Mouse (Mus musculus): ENCODE results near the gene Ggta1. TPM values are rescaled to one million over a fixed set of nuclear protein-coding genes. Genes with fewer than 3 reads are reported as not detected.

Gene Ggta1
- polyA plus RNA-seq, 1 experiment from 2014 or later: 18.6 TPM

GRCm38 (mm10) chr2:35505519-35506286 is 42.7 kb upstream of the Ggta1 start:
- no peak for ATAC-seq (replicated peaks; ENCODE audit: low FRiP score)
- peaks cover 71% of the 10 kb centered on the region for H3K4me1 ChIP-seq (replicated peaks; ENCODE audit: control insufficient read depth, insufficient read depth, low read length)
- no peak overlapping the region for H3K4me3 ChIP-seq (ENCODE audit: low read depth, low read length)
- 37% methylated on average over 6 of the region's 6 CpGs for WGBS
- no peaks in the 10 kb centered on the region for H3K36me3 ChIP-seq (ENCODE audit: control insufficient read depth, insufficient read depth, low read length)
- peak overlapping the region; percentile 66 for H3K4me2 ChIP-seq
- no peaks in the 10 kb centered on the region for H3K27me3 ChIP-seq (replicated peaks; ENCODE audit: control insufficient read depth, insufficient read depth, low read length)
- no peaks in the 10 kb centered on the region for H3K9me3 ChIP-seq (ENCODE audit: control insufficient read depth, low read length)
- no peak for DNase-seq (ENCODE audit: low spot score)
- H3K9ac ChIP-seq (ENCODE audit: low read depth, low read length): peak overlapping the region; percentile 26; the same call in 1 of the 2 replicates
- H3K27ac ChIP-seq (ENCODE audit: low read depth, low read length): peak overlapping the region; percentile 94

GRCm38 (mm10) chr2:35504417-35504776 is 41.4 kb upstream of the Ggta1 start:
- H3K27ac ChIP-seq (ENCODE audit: low read depth, low read length): peak overlapping the region; percentile 94
- H3K4me3 ChIP-seq (ENCODE audit: low read depth, low read length): no peak overlapping the region
- no peaks in the 10 kb centered on the region for H3K27me3 ChIP-seq (replicated peaks; ENCODE audit: control insufficient read depth, insufficient read depth, low read length)
- peak overlapping the region; percentile 44 for H3K4me2 ChIP-seq
- ATAC-seq (replicated peaks; ENCODE audit: low FRiP score): no peak
- H3K36me3 ChIP-seq (ENCODE audit: control insufficient read depth, insufficient read depth, low read length): no peaks in the 10 kb centered on the region
- H3K4me1 ChIP-seq (replicated peaks; ENCODE audit: control insufficient read depth, insufficient read depth, low read length): peaks cover 75% of the 10 kb centered on the region
- no peaks in the 10 kb centered on the region for H3K9me3 ChIP-seq (ENCODE audit: control insufficient read depth, low read length)
- peak overlapping the region; percentile 47 for H3K9ac ChIP-seq (ENCODE audit: low read depth, low read length)
- WGBS: 22% methylated on average over 7 of the region's 7 CpGs
- no peak for DNase-seq (ENCODE audit: low spot score)

- Histone ChIP-seq H3K27me3 (replicated peaks; ENCODE audit: control insufficient read depth, insufficient read depth, low read length) (no peaks in the 10 kb centered on the region), H3K9ac (ENCODE audit: low read depth, low read length) (peak overlapping the region; percentile 47), H3K27ac (ENCODE audit: low read depth, low read length) (peak overlapping the region; percentile 94), H3K4me1 (replicated peaks; ENCODE audit: control insufficient read depth, insufficient read depth, low read length) (peaks cover 72% of the 10 kb centered on the region), H3K36me3 (ENCODE audit: control insufficient read depth, insufficient read depth, low read length) (no peaks in the 10 kb centered on the region), H3K4me2 (peak overlapping the region; percentile 44), H3K9me3 (ENCODE audit: control insufficient read depth, low read length) (no peaks in the 10 kb centered on the region), H3K4me3 (ENCODE audit: low read depth, low read length) (no peak overlapping the region)
- DNase-seq (ENCODE audit: low spot score) (peak; percentile 52), ATAC-seq (replicated peaks; ENCODE audit: low FRiP score) (peak; percentile 48)
- WGBS: 16% methylated on average over 8 of the region's 8 CpGs
Observed at GRCm38 (mm10) chr2:35503723-35504416, 40.8 kb upstream of the Ggta1 start.

- H3K4me1 ChIP-seq (replicated peaks; ENCODE audit: control insufficient read depth, insufficient read depth, low read length): peaks cover 66% of the 10 kb centered on the region
- 69% methylated on average over 12 of the region's 12 CpGs for WGBS
- H3K36me3 ChIP-seq (ENCODE audit: control insufficient read depth, insufficient read depth, low read length): no peaks in the 10 kb centered on the region
- H3K27me3 ChIP-seq (replicated peaks; ENCODE audit: control insufficient read depth, insufficient read depth, low read length): no peaks in the 10 kb centered on the region
- DNase-seq (ENCODE audit: low spot score) (no peak), ATAC-seq (replicated peaks; ENCODE audit: low FRiP score) (no peak)
- no peaks in the 10 kb centered on the region for H3K9me3 ChIP-seq (ENCODE audit: control insufficient read depth, low read length)
- peak overlapping the region; percentile 44 for H3K4me2 ChIP-seq
- H3K27ac ChIP-seq (ENCODE audit: low read depth, low read length): peak overlapping the region; percentile 94
- peak overlapping the region; percentile 47 for H3K9ac ChIP-seq (ENCODE audit: low read depth, low read length)
- no peak overlapping the region for H3K4me3 ChIP-seq (ENCODE audit: low read depth, low read length)
Observed at GRCm38 (mm10) chr2:35503021-35503722, 40.1 kb upstream of the Ggta1 start.

- Histone ChIP-seq H3K4me2 (peak overlapping the region; percentile 44; the same call in 1 of the 2 replicates), H3K9ac (ENCODE audit: low read depth, low read length) (no peak overlapping the region), H3K27me3 (replicated peaks; ENCODE audit: control insufficient read depth, insufficient read depth, low read length) (no peaks in the 10 kb centered on the region), H3K4me3 (ENCODE audit: low read depth, low read length) (no peak overlapping the region), H3K4me1 (replicated peaks; ENCODE audit: control insufficient read depth, insufficient read depth, low read length) (peaks cover 65% of the 10 kb centered on the region), H3K27ac (ENCODE audit: low read depth, low read length) (peak overlapping the region; percentile 94), H3K9me3 (ENCODE audit: control insufficient read depth, low read length) (no peaks in the 10 kb centered on the region), H3K36me3 (ENCODE audit: control insufficient read depth, insufficient read depth, low read length) (no peaks in the 10 kb centered on the region)
- no peak for DNase-seq (ENCODE audit: low spot score)
- no peak for ATAC-seq (replicated peaks; ENCODE audit: low FRiP score)
- 51% methylated on average over 3 of the region's 3 CpGs for WGBS
Observed at GRCm38 (mm10) chr2:35502561-35502960, 39.5 kb upstream of the Ggta1 start.

- WGBS: 44% methylated on average over 7 of the region's 7 CpGs
- no peak overlapping the region for H3K9ac ChIP-seq (ENCODE audit: low read depth, low read length)
- no peak overlapping the region for H3K27ac ChIP-seq (ENCODE audit: low read depth, low read length)
- H3K27me3 ChIP-seq (replicated peaks; ENCODE audit: control insufficient read depth, insufficient read depth, low read length): no peaks in the 10 kb centered on the region
- 0 out of 2 replicates have a peak overlapping the region, but pooled peaks have one; percentile 16 for H3K4me2 ChIP-seq
- ATAC-seq (replicated peaks; ENCODE audit: low FRiP score) (peak; percentile 78), DNase-seq (ENCODE audit: low spot score) (no peak)
- H3K9me3 ChIP-seq (ENCODE audit: control insufficient read depth, low read length): no peaks in the 10 kb centered on the region
- no peaks in the 10 kb centered on the region for H3K36me3 ChIP-seq (ENCODE audit: control insufficient read depth, insufficient read depth, low read length)
- H3K4me3 ChIP-seq (ENCODE audit: low read depth, low read length): no peak overlapping the region
- H3K4me1 ChIP-seq (replicated peaks; ENCODE audit: control insufficient read depth, insufficient read depth, low read length): peaks cover 40% of the 10 kb centered on the region
Observed at GRCm38 (mm10) chr2:35499474-35499873, 36.4 kb upstream of the Ggta1 start.

GRCm38 (mm10) chr2:35498961-35499360 is 35.9 kb upstream of the Ggta1 start:
- H3K9ac ChIP-seq (ENCODE audit: low read depth, low read length): no peak overlapping the region
- no peak overlapping the region for H3K4me3 ChIP-seq (ENCODE audit: low read depth, low read length)
- H3K27me3 ChIP-seq (replicated peaks; ENCODE audit: control insufficient read depth, insufficient read depth, low read length): no peaks in the 10 kb centered on the region
- DNase-seq (ENCODE audit: low spot score): no peak
- WGBS: 75% methylated on average over 3 of the region's 3 CpGs
- no peak for ATAC-seq (replicated peaks; ENCODE audit: low FRiP score)
- no peak overlapping the region for H3K27ac ChIP-seq (ENCODE audit: low read depth, low read length)
- no peaks in the 10 kb centered on the region for H3K9me3 ChIP-seq (ENCODE audit: control insufficient read depth, low read length)
- H3K4me2 ChIP-seq: no peak overlapping the region
- peaks cover 36% of the 10 kb centered on the region for H3K4me1 ChIP-seq (replicated peaks; ENCODE audit: control insufficient read depth, insufficient read depth, low read length)
- H3K36me3 ChIP-seq (ENCODE audit: control insufficient read depth, insufficient read depth, low read length): no peaks in the 10 kb centered on the region

- H3K27ac ChIP-seq (ENCODE audit: low read depth, low read length): no peak overlapping the region
Observed at GRCm38 (mm10) chr2:35497662-35498196, 34.7 kb upstream of the Ggta1 start.

More at GRCm38 (mm10) chr2:35497662-35498196, 34.7 kb upstream of the Ggta1 start:
- Histone ChIP-seq H3K4me2 (no peak overlapping the region), H3K4me1 (replicated peaks; ENCODE audit: control insufficient read depth, insufficient read depth, low read length) (peaks cover 24% of the 10 kb centered on the region), H3K9me3 (ENCODE audit: control insufficient read depth, low read length) (no peaks in the 10 kb centered on the region), H3K9ac (ENCODE audit: low read depth, low read length) (no peak overlapping the region), H3K4me3 (ENCODE audit: low read depth, low read length) (no peak overlapping the region), H3K27me3 (replicated peaks; ENCODE audit: control insufficient read depth, insufficient read depth, low read length) (no peaks in the 10 kb centered on the region), H3K36me3 (ENCODE audit: control insufficient read depth, insufficient read depth, low read length) (no peaks in the 10 kb centered on the region)
- 70% methylated on average over 2 of the region's 2 CpGs for WGBS
- no peak for DNase-seq (ENCODE audit: low spot score)
- no peak for ATAC-seq (replicated peaks; ENCODE audit: low FRiP score)

Data from liver, embryonic 11.5 days (tissue).